ENCODE assay signal across 21 mouse cellular contexts in the genomic region with DNA sequence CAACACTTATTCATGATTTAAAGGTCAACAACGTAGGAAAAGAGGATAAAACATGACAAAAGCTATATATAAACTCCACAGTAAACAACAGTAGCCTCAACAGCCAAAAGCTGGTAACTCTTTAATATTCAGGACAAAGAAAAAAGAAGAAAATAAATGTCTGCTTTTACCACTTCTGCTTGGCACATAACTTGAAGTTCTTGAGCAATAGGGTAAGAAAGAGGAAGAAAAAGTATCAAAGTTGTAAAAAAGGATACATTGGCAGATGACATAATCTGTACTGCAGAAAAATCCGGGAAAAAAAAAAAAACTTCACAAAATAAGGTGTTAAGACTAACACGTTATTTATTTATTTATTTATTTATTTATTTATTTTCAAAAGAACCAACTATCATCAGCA.
A peak's percentile ranks its signal among the peaks of the same experiment; 100 is the strongest.
DNase-seq lines count a peak whose midpoint lies in the region; ATAC-seq and TF ChIP-seq lines count a peak whose summit lies in the region.
"Had no signal": no experiment of that assay in that cellular context is flagged by ENCODE, and none has a peak within 500 bp of the region (broad histone marks: within the 10 kb centered on the region; RNA-seq: fewer than 3 reads in every experiment).

No protein-coding gene starts in this region.

- peak; percentile 34 to 47; a peak in 3 of 4 replicates for ATAC-seq in hematopoietic stem cell, adult 5-6 weeks (replicated peaks in 1 of 2; ENCODE audit: insufficient read depth in 1 of 2, low FRiP score in 2 of 2, low TSS enrichment in 1 of 2, low read depth in 1 of 2, poor library complexity in 2 of 2, severe bottlenecking in 2 of 2)
- peak; percentile 40; the same call in 1 of the 2 replicates for ATAC-seq in monocyte, adult 5-6 weeks (replicated peaks; ENCODE audit: insufficient number of reproducible peaks, low FRiP score, low TSS enrichment, poor library complexity, severe bottlenecking)
- ATAC-seq: activated CD4-positive, CD25-positive, alpha-beta regulatory T cell, adult 4 months; forebrain, embryonic 15.5 days; hindbrain, postnatal 0 days; Patski had no signal

- H3K27ac ChIP-seq in gastrocnemius, adult 2 months: peak overlapping the region; percentile 46; the same call in 1 of the 2 replicates
- H3K27ac ChIP-seq: embryonic facial prominence, embryonic 15.5 days; forebrain, embryonic 15.5 days; heart, embryonic 13.5 days; hindbrain, embryonic 13.5 days; hindbrain, postnatal 0 days had no signal

- DNase-seq in gastrocnemius, adult 2 months: no peak
- DNase-seq in gastrocnemius, postnatal 10 days: no peak
- DNase-seq in lung, postnatal 36 days: peak; percentile 21
- no peak for DNase-seq in lung, postnatal 4 days
- no peak for DNase-seq in adrenal gland, postnatal 36 days
- no peak for DNase-seq in left cerebral cortex, postnatal 25 days (ENCODE audit: low spot score in 2 of 2)
- DNase-seq: cerebellum, adult 11 months; cerebellum, adult 9-10 months; cerebellum, postnatal 36 days; gastrocnemius, postnatal 14 days; heart, postnatal 36 days had no signal

- TF ChIP-seq CTCF in gastrocnemius, adult 2 months (IDR thresholded peaks at IDR 0.05): no peak

- intact Hi-C loops in gastrocnemius, adult 2 months (cut with DNase I): no loop called here
- intact Hi-C loops in left cerebral cortex, postnatal 25 days (cut with DNase I): no loop called here

- H3K4me3 ChIP-seq in gastrocnemius, adult 2 months: no peak overlapping the region
- H3K4me3 ChIP-seq: embryonic facial prominence, embryonic 15.5 days; erythroblast, embryonic 14.5 days; forebrain, embryonic 15.5 days; heart, embryonic 13.5 days; hindbrain, embryonic 13.5 days had no signal
